Mouse (Mus musculus) right cerebral cortex, postnatal 25 days (tissue): Measurements from ENCODE around the gene Kif5a.
A peak's percentile ranks its signal among the peaks of the same experiment; 100 is the strongest.
"Not testable (repeated sequence)": the region's sequence is repeated elsewhere in the genome, so short reads cannot be mapped to it uniquely, and the experiment has no call there.

ENCODE experiments used
- DNase-seq: peaks from one replicate; pipeline ENCODE4 v3.0.0; 2022

Kif5a gene

GRCm38 (mm10) chr10:127262548-127263398 lies at the start of gene Kif5a:
Gene Kif5a (minus strand): TSS chr10:127263348.
- DNase-seq, result peak; percentile 85

- DNase-seq, result no peak
These were observed 49.7 kb upstream of the Kif5a start for GRCm38 (mm10) chr10:127312858-127313257.

- DNase-seq, result peak; percentile 64
These were observed 49.2 kb upstream of the Kif5a start for GRCm38 (mm10) chr10:127312356-127312676.

GRCm38 (mm10) chr10:127311476-127312355 lies 48.6 kb upstream of the Kif5a start, which contains the start of gene Mars:
Gene Mars (minus strand): TSS chr10:127311786.
- DNase-seq, result peak; percentile 93

- DNase-seq, result no peak
These were observed 47.7 kb upstream of the Kif5a start for GRCm38 (mm10) chr10:127310523-127311475.

- DNase-seq, result not testable (repeated sequence)
These were observed 46.0 kb upstream of the Kif5a start for GRCm38 (mm10) chr10:127309167-127309566.

GRCm38 (mm10) chr10:127303136-127303535 lies 40.0 kb upstream of the Kif5a start:
- no peak for DNase-seq

- DNase-seq, result no peak
These were observed 37.2 kb upstream of the Kif5a start for GRCm38 (mm10) chr10:127300361-127300760.

- no peak for DNase-seq
These were observed 34.1 kb upstream of the Kif5a start for GRCm38 (mm10) chr10:127297015-127297871.

- no peak for DNase-seq
These were observed 33.0 kb upstream of the Kif5a start for GRCm38 (mm10) chr10:127295986-127296794.

- no peak for DNase-seq
These were observed 31.9 kb upstream of the Kif5a start for GRCm38 (mm10) chr10:127294895-127295510.

GRCm38 (mm10) chr10:127293590-127294113 lies 30.5 kb upstream of the Kif5a start:
- DNase-seq, result no peak

GRCm38 (mm10) chr10:127292987-127293538 lies 29.9 kb upstream of the Kif5a start:
- DNase-seq, result no peak

GRCm38 (mm10) chr10:127291881-127292638 lies 28.9 kb upstream of the Kif5a start:
- DNase-seq, result no peak

GRCm38 (mm10) chr10:127290930-127291880 lies 28.1 kb upstream of the Kif5a start:
- DNase-seq, result no peak

GRCm38 (mm10) chr10:127290307-127290929 lies 27.3 kb upstream of the Kif5a start:
- peak; percentile 98 for DNase-seq

- DNase-seq, result no peak
These were observed 26.5 kb upstream of the Kif5a start for GRCm38 (mm10) chr10:127289573-127290191.
